Mouse (Mus musculus): ENCODE results near the gene Gm43638.

DNA sequence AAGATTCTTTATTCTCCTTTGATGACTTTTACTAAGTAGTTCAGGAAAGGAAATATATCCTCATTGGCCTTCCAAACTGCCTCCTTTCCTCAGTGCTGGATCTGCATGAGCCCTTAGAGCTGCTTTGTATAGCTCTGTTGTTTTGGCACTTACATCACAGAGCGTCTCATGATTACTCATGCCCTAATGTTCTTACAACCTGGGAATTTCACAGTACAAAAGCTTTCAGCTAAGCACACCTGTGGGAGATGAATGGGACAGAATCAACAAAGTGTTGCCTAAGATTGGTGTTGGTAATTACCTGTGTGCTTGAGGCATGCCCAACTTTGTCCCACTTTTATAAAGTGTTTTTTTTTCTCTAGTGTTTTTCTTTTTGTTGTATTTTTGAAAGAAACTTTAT, 16.1 kb upstream of the Gm43638 start:
- no peak for TF ChIP-seq CTCF (conservative IDR thresholded peaks at IDR 0.05; ENCODE audit: low read length)
- TF ChIP-seq NANOG (IDR thresholded peaks at IDR 0.05; ENCODE audit: borderline replicate concordance, low read length): 0 out of 2 replicates have a peak, but pooled peaks have one; percentile 6
- TF ChIP-seq POU5F1 (IDR thresholded peaks at IDR 0.05; ENCODE audit: borderline replicate concordance, low read length): no peak
